Mouse (Mus musculus) embryonic facial prominence, embryonic 11.5 days (tissue): ENCODE measurements around the gene Nfix. TPM values are rescaled to one million over a fixed set of nuclear protein-coding genes. Genes with fewer than 3 reads are reported as not detected.

ENCODE experiments used
- ATAC-seq: fragments of 200-750 bp; cut with Nextera tagmentation; replicated peaks from 2 replicates; pipeline ENCODE4 v1.8.0; 2017; ENCODE audit warnings: low read depth; ENCODE audit not compliant: insufficient number of reproducible peaks, low FRiP score, low TSS enrichment
- DNase-seq: peaks from one replicate; pipeline ENCODE4 v3.0.0-alpha.2; 2015; ENCODE audit warnings: low spot score
- H3K27ac ChIP-seq: fragments of 300-500 bp; sonication (generic); replicated peaks from 2 replicates; pipeline ENCODE4 v1.5.1; 2014; ENCODE audit warnings: mild to moderate bottlenecking, low read depth, low read length, control low read depth
- H3K27me3 ChIP-seq: fragments of 300-500 bp; sonication (generic); 2 replicates; pipeline ENCODE4 v1.6.1; 2014; ENCODE audit warnings: mild to moderate bottlenecking, low read length, moderate library complexity, mixed read lengths; ENCODE audit not compliant: control insufficient read depth, insufficient read depth
- H3K36me3 ChIP-seq: fragments of 300-500 bp; sonication (generic); replicated peaks from 2 replicates; pipeline ENCODE4 v1.6.1; 2014; ENCODE audit warnings: low read depth, mild to moderate bottlenecking, low read length, moderate library complexity, mixed read lengths; ENCODE audit not compliant: control insufficient read depth, insufficient read depth
- H3K4me1 ChIP-seq: fragments of 300-500 bp; sonication (generic); 2 replicates; pipeline ENCODE4 v1.6.1; 2014; ENCODE audit warnings: low read length, mixed read lengths; ENCODE audit not compliant: control insufficient read depth, insufficient read depth
- H3K4me2 ChIP-seq: fragments of 300-500 bp; sonication (generic); 2 replicates; pipeline ENCODE4 v1.6.1; 2014; ENCODE audit warnings: low read depth, mild to moderate bottlenecking, control low read depth, low read length, moderate library complexity
- H3K4me3 ChIP-seq: fragments of 300-500 bp; sonication (generic); 2 replicates; pipeline ENCODE4 v1.5.1; 2014; ENCODE audit warnings: low read depth, low read length, control low read depth
- H3K9ac ChIP-seq: fragments of 300-500 bp; sonication (generic); replicated peaks from 2 replicates; pipeline ENCODE4 v1.6.1; 2014; ENCODE audit warnings: mild to moderate bottlenecking, control low read depth, low read length
- H3K9me3 ChIP-seq: fragments of 300-500 bp; sonication (generic); replicated peaks from 2 replicates; pipeline ENCODE4 v1.6.1; 2016; ENCODE audit warnings: mild to moderate bottlenecking, low read length, inconsistent platforms, mixed read lengths; ENCODE audit not compliant: control insufficient read depth
- WGBS: fragments of 180-500 bp; shearing (Covaris S2); extraction: QIAGEN DNeasy Blood & Tissue Kit; methylation state at CpG from one replicate; pipeline ENCODE4 v1.1.7; 2014; 5-methylcytosine and 5-hydroxymethylcytosine counted together
- polyA plus RNA-seq: library from polyadenylated mRNA; unstranded; fragments of >200 nt; fragmentation: Nextera tagmentation; extraction: Ambion mirVana; gene quantifications from 2 replicates; pipeline ENCODE4 v1.2.1, GENCODE M21; 2014

Gene Nfix
- polyA plus RNA-seq, 1 experiment from 2014 or later: 6.8 TPM

DNA sequence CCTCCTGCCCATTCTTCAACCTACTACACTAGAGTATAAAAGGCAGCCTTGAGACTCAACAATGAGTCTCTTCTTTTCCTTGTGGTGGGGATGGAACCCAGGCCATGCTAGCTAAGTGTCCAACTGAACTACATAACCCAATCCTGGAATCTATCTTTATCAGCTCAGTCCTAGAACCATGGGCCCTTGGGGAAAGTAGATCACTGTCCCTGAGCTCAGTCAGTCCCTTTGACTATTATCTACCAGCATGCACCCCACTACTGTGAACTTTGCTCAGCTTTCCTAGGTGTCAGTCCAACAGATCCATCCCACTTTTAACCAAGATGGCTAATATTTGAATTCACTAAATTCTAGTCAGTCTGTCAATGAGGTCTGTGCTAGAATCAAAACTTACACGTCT, 41.4 kb upstream of the Nfix start:
- no peak overlapping the region for H3K4me2 ChIP-seq
- H3K36me3 ChIP-seq: peaks cover 35% of the 10 kb centered on the region
- H3K27ac ChIP-seq: no peak overlapping the region
- WGBS: 68% methylated on average over 1 of the region's 1 CpGs
- ATAC-seq (no peak), DNase-seq (no peak)
- H3K27me3 ChIP-seq: no peaks in the 10 kb centered on the region
- no peak overlapping the region for H3K4me3 ChIP-seq
- peaks cover 17% of the 10 kb centered on the region for H3K4me1 ChIP-seq
- H3K9me3 ChIP-seq: no peaks in the 10 kb centered on the region
- no peak overlapping the region for H3K9ac ChIP-seq

GRCm38 (mm10) chr8:84840248-84840999, 40.3 kb upstream of the Nfix start, which contains the start of gene Rad23a:
Gene Rad23a (minus strand): TSS chr8:84840665.
- WGBS: 0% methylated on average over 43 of the region's 55 CpGs
- Histone ChIP-seq H3K36me3 (peaks cover 42% of the 10 kb centered on the region), H3K9me3 (no peaks in the 10 kb centered on the region), H3K4me2 (peak within 1 kb of the TSS; percentile 78), H3K4me1 (peaks cover 17% of the 10 kb centered on the region), H3K27me3 (no peaks in the 10 kb centered on the region), H3K4me3 (peak within 1 kb of the TSS; percentile 88), H3K27ac (peak within 1 kb of the TSS; percentile 80), H3K9ac (peak within 1 kb of the TSS; percentile 84)
- ATAC-seq: peak; percentile 90
- DNase-seq: peak; percentile 97

DNA sequence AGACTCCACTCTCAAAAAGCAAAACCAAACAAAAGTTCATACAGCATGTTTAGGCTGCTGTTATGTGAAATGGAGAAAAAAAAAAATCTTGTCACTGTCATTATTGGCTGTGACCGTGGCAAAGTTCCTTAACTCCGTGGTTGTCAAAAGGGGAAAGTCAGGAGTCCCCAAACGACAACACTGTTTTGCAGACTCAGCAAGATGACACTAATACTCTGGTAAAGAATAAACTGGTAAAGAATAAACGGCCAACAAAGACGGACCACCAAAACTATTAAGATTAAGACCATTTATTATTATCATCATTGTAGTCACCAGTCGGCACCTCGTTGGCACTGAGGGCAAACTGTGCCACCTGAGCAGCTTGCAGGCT, 39.7 kb upstream of the Nfix start:
- WGBS: 8% methylated on average over 7 of the region's 7 CpGs
- H3K27ac ChIP-seq: peak overlapping the region; percentile 80
- ATAC-seq: no peak
- H3K9me3 ChIP-seq: no peaks in the 10 kb centered on the region
- no peak for DNase-seq
- H3K4me1 ChIP-seq: peaks cover 16% of the 10 kb centered on the region
- H3K4me2 ChIP-seq: peak overlapping the region; percentile 78
- peaks cover 45% of the 10 kb centered on the region for H3K36me3 ChIP-seq
- H3K4me3 ChIP-seq: peak overlapping the region; percentile 88
- peak overlapping the region; percentile 84 for H3K9ac ChIP-seq
- H3K27me3 ChIP-seq: no peaks in the 10 kb centered on the region

- DNase-seq (no peak), ATAC-seq (no peak)
- Histone ChIP-seq H3K4me3 (peak overlapping the region; percentile 88), H3K4me2 (peak overlapping the region; percentile 78), H3K36me3 (peaks cover 45% of the 10 kb centered on the region), H3K27me3 (no peaks in the 10 kb centered on the region), H3K4me1 (peaks cover 12% of the 10 kb centered on the region), H3K9ac (peak overlapping the region; percentile 84; the same call in 1 of the 2 replicates), H3K27ac (no peak overlapping the region), H3K9me3 (no peaks in the 10 kb centered on the region)
- WGBS: 92% methylated on average over 2 of the region's 2 CpGs
Observed at GRCm38 (mm10) chr8:84839411-84839810, 39.3 kb upstream of the Nfix start.

DNA sequence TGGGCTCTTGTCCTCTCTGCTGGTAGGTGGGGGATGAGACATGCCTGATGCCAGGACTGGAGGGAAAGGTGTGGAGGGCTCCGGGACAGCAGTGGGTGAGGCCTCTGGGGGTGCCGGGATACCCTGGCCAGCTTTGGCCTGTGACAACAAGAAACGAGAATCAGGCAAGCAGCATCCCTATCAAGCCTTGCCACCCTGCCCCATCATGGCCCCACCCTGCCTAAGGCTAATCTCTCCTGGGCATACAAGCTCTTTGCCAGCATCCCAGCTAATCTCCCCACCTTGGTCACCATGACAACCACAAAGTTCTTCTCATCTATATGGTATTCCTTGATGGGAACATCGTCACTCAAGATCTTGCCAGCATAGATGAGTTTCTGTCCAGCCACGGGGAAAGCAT, 38.4 kb upstream of the Nfix start:
- 90% methylated on average over 5 of the region's 5 CpGs for WGBS
- DNase-seq: no peak
- Histone ChIP-seq H3K36me3 (peaks cover 40% of the 10 kb centered on the region), H3K4me2 (no peak overlapping the region), H3K27ac (no peak overlapping the region), H3K4me3 (no peak overlapping the region), H3K9me3 (no peaks in the 10 kb centered on the region), H3K27me3 (no peaks in the 10 kb centered on the region), H3K4me1 (peaks cover 12% of the 10 kb centered on the region), H3K9ac (no peak overlapping the region)
- no peak for ATAC-seq

- H3K36me3 ChIP-seq: peaks cover 35% of the 10 kb centered on the region
- DNase-seq (no peak), ATAC-seq (no peak)
- H3K9me3 ChIP-seq: no peaks in the 10 kb centered on the region
- peaks cover 12% of the 10 kb centered on the region for H3K4me1 ChIP-seq
- H3K27ac ChIP-seq: no peak overlapping the region
- WGBS: 78% methylated on average over 15 of the region's 15 CpGs
- H3K27me3 ChIP-seq: no peaks in the 10 kb centered on the region
- no peak overlapping the region for H3K4me3 ChIP-seq
- H3K4me2 ChIP-seq: no peak overlapping the region; the same call in 1 of the 2 replicates
- H3K9ac ChIP-seq: no peak overlapping the region
Observed at GRCm38 (mm10) chr8:84837912-84838470, 37.8 kb upstream of the Nfix start.

- ATAC-seq (peak; percentile 14), DNase-seq (peak; percentile 63)
- no peaks in the 10 kb centered on the region for H3K27me3 ChIP-seq
- no peaks in the 10 kb centered on the region for H3K9me3 ChIP-seq
- peaks cover 12% of the 10 kb centered on the region for H3K4me1 ChIP-seq
- H3K27ac ChIP-seq: peak overlapping the region; percentile 20
- no peak overlapping the region; the same call in 1 of the 2 replicates for H3K4me2 ChIP-seq
- 44% methylated on average over 8 of the region's 8 CpGs for WGBS
- H3K9ac ChIP-seq: peak overlapping the region; percentile 2; the same call in 1 of the 2 replicates
- no peak overlapping the region for H3K4me3 ChIP-seq
- peaks cover 28% of the 10 kb centered on the region for H3K36me3 ChIP-seq
Observed at GRCm38 (mm10) chr8:84837149-84837911, 37.2 kb upstream of the Nfix start.
